Mouse (Mus musculus): ENCODE results near the gene Pygm.

- TF ChIP-seq CTCF (IDR thresholded peaks at IDR 0.05) (no peak), POLR2A (IDR thresholded peaks at IDR 0.05; ENCODE audit: insufficient read depth, low read depth, low read length) (no peak), EP300 (IDR thresholded peaks at IDR 0.05; ENCODE audit: insufficient read depth, low read depth, low read length) (no peak)
These were observed 13.5 kb downstream of the Pygm start for GRCm38 (mm10) chr19:6397582-6398249.
